Mouse (Mus musculus) G1E (cell line): ENCODE data around the gene Ppp1r1b.

Experiments used
- CTCF ChIP-seq: IDR thresholded peaks from 2 replicates; pipeline ENCODE4 v1.5.1; 2012; ENCODE audit warnings: low read depth, low read length, inconsistent platforms, mixed read lengths
- GATA1 ChIP-seq: IDR thresholded peaks from 2 replicates; pipeline ENCODE4 v1.6.1; 2012; ENCODE audit warnings: borderline replicate concordance, low read length, inconsistent platforms, mixed read lengths
- GATA2 ChIP-seq: IDR thresholded peaks from 2 replicates; pipeline ENCODE4 v1.6.1; 2012; ENCODE audit warnings: low read depth, low read length, inconsistent platforms, borderline replicate concordance
- POLR2AphosphoS5 ChIP-seq: IDR thresholded peaks from 2 replicates; pipeline ENCODE4 v1.6.1; 2012; ENCODE audit warnings: low read depth, low read length, inconsistent platforms; ENCODE audit not compliant: insufficient replicate concordance
- TAL1 ChIP-seq: conservative IDR thresholded peaks from 2 replicates; pipeline ENCODE4 v1.6.1; 2012; ENCODE audit warnings: low read depth, low read length, inconsistent platforms, mixed read lengths

DNA sequence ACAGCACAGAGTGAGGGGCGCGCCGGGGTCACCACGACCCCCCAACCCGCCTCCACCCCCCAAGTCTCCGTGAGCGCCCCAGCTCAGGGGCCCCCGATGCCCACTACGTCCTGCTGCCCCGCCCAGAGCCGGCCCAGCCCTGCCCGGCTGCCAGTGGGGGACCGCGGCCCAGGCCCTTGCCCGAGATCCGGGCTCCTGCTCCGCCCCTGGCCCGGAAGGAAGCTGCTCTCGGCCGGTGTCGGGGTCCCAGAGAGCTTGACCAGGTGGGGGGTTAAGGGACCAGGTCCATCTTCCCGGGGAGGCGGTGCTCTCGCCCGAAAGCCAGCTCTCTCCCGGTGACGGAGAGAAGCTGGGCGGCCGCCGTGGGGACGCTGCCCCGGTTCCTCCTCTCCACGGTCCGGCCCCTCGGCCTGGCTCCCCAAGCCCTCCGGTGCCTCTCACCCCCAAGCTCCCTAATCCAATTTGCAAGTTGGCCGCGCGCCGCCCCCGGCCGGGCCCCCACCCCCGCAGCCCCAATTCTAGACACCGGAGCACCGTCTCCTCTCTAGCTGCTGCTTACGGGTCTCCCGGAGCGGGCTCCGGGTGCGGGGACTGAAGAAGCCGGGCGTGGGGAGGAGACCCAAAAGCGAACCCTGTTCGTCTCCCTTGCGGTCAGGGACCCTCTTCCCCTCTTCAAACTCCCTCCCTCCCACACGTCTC, 19.7 kb upstream of the Ppp1r1b start:
- TF ChIP-seq TAL1 (no peak), CTCF (no peak), GATA1 (no peak), GATA2 (no peak), POLR2AphosphoS5 (no peak)
